Mouse (Mus musculus) liver, embryonic 14.5 days (tissue): ENCODE results near the gene B130006D01Rik.

Experiments used
- CTCF ChIP-seq: IDR thresholded peaks from 2 replicates; pipeline ENCODE4 v1.5.1; 2016; ENCODE audit warnings: antibody characterized with exemption, low read depth, control low read depth
- EP300 ChIP-seq: IDR thresholded peaks from 2 replicates; pipeline ENCODE4 v1.6.1; 2016; ENCODE audit warnings: antibody characterized with exemption, low read depth

GRCm38 (mm10) chr11:95677925-95678701 lies 45.3 kb upstream of the B130006D01Rik start:
- TF ChIP-seq CTCF (no peak), EP300 (no peak)
